Mouse (Mus musculus): ENCODE measurements around the gene Nrxn3. TPM values are rescaled to one million over a fixed set of nuclear protein-coding genes. Genes with fewer than 3 reads are reported as not detected.

Nrxn3 gene
- polyA plus RNA-seq, 1 experiment from 2014 or later, result 5.0 TPM

DNA sequence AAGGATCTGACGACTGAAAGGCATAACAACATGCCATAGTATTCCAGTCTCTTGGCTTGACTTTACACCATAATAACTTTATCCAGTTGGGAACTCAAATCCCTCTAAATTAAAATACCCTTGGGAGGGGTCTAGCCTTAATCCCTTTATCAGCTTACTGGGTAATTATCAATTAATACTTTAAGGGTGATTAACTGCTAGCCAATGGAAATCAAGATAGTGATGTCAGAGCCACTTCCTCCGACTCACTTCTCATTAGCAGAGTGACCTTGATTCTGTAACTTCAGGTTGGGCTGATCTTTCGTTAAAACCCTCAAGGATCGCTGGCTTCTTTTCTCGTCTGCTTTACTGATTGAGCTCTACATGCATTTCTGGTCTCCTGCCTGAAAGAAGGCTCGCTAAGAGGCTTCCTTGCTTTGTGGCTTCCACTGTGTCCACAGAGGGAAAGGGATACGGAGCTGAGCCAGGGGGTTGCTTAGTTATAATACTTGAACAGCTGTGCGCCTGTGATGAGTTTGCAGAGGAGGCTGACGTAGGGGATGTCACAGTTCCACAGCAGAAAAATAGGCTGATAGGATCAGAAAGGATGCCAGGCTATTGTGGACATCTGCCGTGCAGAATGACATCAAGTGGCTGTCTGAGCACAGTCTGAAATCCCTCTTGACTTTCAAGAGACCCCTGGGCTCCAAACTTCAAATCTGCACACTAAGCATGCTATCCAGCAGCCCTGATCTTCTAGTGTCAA is 352.0 kb downstream of the Nrxn3 start:
- H3K9ac ChIP-seq (ENCODE audit: low read length), result no peak overlapping the region
- no peaks in the 10 kb centered on the region for H3K4me1 ChIP-seq (replicated peaks; ENCODE audit: control insufficient read depth, insufficient read depth, low read length)
- WGBS, result 63% methylated on average over 10 of the region's 10 CpGs
- no peaks in the 10 kb centered on the region for H3K27me3 ChIP-seq (replicated peaks; ENCODE audit: control insufficient read depth, insufficient read depth, low read length)
- no peak overlapping the region for H3K4me3 ChIP-seq (ENCODE audit: low read depth, low read length)
- H3K4me2 ChIP-seq (ENCODE audit: low read length), result no peak overlapping the region
- ATAC-seq (replicated peaks; ENCODE audit: low FRiP score, low TSS enrichment, low read depth) (no peak), DNase-seq (ENCODE audit: low spot score) (no peak)
- H3K36me3 ChIP-seq (ENCODE audit: control insufficient read depth, insufficient read depth, low read length), result no peaks in the 10 kb centered on the region
- H3K27ac ChIP-seq (ENCODE audit: low read depth), result no peak overlapping the region
- H3K9me3 ChIP-seq (ENCODE audit: control insufficient read depth, low read length), result no peaks in the 10 kb centered on the region

DNA sequence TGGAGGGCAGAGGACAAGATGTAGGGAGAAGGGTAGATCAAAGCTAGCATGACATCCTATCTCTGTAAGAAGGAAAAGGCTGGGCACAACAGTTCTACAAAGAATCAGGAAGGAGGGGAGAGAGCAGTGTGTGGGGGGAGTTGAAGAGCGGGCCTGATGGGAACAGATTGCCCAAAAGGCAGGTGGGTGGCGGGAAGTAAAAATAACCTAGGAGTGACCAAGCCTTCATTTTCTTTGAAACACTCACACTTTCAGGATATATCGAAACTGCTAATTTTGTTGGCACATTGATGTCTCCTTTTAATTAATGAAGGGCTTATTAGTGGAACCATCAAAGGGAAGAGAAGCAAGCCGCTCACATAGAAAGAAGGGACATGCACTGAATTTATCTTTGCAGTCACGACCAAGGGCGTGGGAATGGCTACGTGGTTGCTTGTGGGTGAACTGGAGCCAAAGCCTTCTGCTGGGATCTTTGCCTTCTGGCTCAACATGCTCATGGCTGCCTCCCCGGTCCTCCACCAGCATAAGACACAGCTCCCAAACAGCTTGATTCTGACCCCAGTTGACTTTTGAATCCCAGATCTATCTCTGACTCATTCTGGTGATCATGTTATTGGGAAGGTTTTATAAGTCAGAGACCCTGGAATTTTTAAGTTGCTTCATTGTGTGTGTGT is 371.3 kb downstream of the Nrxn3 start:
- H3K4me3 ChIP-seq (ENCODE audit: low read depth, low read length), result no peak overlapping the region
- H3K4me2 ChIP-seq (ENCODE audit: low read length), result no peak overlapping the region
- H3K4me1 ChIP-seq (replicated peaks; ENCODE audit: control insufficient read depth, insufficient read depth, low read length), result no peaks in the 10 kb centered on the region
- no peak overlapping the region for H3K27ac ChIP-seq (ENCODE audit: low read depth)
- ATAC-seq (replicated peaks; ENCODE audit: low FRiP score, low TSS enrichment, low read depth) (no peak), DNase-seq (ENCODE audit: low spot score) (no peak)
- no peaks in the 10 kb centered on the region for H3K36me3 ChIP-seq (ENCODE audit: control insufficient read depth, insufficient read depth, low read length)
- no peaks in the 10 kb centered on the region for H3K9me3 ChIP-seq (ENCODE audit: control insufficient read depth, low read length)
- WGBS, result 89% methylated on average over 8 of the region's 8 CpGs
- H3K9ac ChIP-seq (ENCODE audit: low read length), result no peak overlapping the region
- no peaks in the 10 kb centered on the region for H3K27me3 ChIP-seq (replicated peaks; ENCODE audit: control insufficient read depth, insufficient read depth, low read length)

GRCm38 (mm10) chr12:89097561-89097960 is 374.9 kb downstream of the Nrxn3 start:
- 82% methylated on average over 2 of the region's 2 CpGs for WGBS
- Histone ChIP-seq H3K36me3 (ENCODE audit: control insufficient read depth, insufficient read depth, low read length) (no peaks in the 10 kb centered on the region), H3K9ac (ENCODE audit: low read length) (no peak overlapping the region), H3K4me1 (replicated peaks; ENCODE audit: control insufficient read depth, insufficient read depth, low read length) (no peaks in the 10 kb centered on the region), H3K27me3 (replicated peaks; ENCODE audit: control insufficient read depth, insufficient read depth, low read length) (no peaks in the 10 kb centered on the region), H3K4me2 (ENCODE audit: low read length) (no peak overlapping the region), H3K27ac (ENCODE audit: low read depth) (no peak overlapping the region), H3K9me3 (ENCODE audit: control insufficient read depth, low read length) (no peaks in the 10 kb centered on the region), H3K4me3 (ENCODE audit: low read depth, low read length) (no peak overlapping the region)
- no peak for ATAC-seq (replicated peaks; ENCODE audit: low FRiP score, low TSS enrichment, low read depth)
- DNase-seq (ENCODE audit: low spot score), result no peak

DNA sequence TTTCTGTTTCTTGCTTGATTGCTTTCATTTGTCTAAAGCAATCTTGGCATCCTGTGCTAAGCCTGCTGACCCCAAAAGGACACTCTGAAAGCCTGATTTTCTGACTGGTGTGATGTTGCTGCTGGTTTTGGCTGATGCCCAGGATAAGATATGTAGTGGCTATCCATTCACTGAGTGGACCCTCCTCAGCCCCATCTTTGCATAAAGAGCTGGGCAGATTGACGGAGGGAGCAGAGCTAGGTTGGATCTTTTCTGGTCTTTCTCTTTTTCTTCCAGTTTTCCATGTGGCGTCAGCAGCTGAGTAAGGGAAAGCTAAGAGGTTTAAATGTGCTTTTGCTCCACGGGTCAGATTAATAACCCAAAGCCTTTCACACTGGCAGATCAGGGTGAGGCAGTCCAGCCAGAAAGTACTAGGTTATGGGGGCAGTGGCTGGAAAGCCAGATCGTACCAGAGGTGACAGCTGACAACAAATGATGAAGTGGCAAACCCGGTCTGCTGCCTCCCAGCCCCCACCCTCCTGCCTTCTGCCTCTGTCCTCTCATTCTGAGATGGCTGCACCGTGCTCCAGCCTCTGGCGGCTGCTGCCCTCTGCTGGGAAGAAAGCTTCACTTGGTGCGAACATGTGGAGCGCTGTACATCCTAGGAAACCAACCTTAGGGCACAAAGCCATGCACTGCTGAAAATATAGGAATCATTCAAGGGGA is 383.5 kb downstream of the Nrxn3 start:
- H3K36me3 ChIP-seq (ENCODE audit: control insufficient read depth, insufficient read depth, low read length), result no peaks in the 10 kb centered on the region
- H3K27ac ChIP-seq (ENCODE audit: low read depth), result no peak overlapping the region
- 13% methylated on average over 9 of the region's 9 CpGs for WGBS
- no peaks in the 10 kb centered on the region for H3K27me3 ChIP-seq (replicated peaks; ENCODE audit: control insufficient read depth, insufficient read depth, low read length)
- H3K4me2 ChIP-seq (ENCODE audit: low read length), result peak overlapping the region; percentile 30
- H3K9ac ChIP-seq (ENCODE audit: low read length), result no peak overlapping the region
- DNase-seq (ENCODE audit: low spot score) (peak; percentile 80), ATAC-seq (replicated peaks; ENCODE audit: low FRiP score, low TSS enrichment, low read depth) (peak; percentile 76)
- H3K4me1 ChIP-seq (replicated peaks; ENCODE audit: control insufficient read depth, insufficient read depth, low read length), result no peaks in the 10 kb centered on the region
- no peak overlapping the region for H3K4me3 ChIP-seq (ENCODE audit: low read depth, low read length)
- no peaks in the 10 kb centered on the region for H3K9me3 ChIP-seq (ENCODE audit: control insufficient read depth, low read length)

DNA sequence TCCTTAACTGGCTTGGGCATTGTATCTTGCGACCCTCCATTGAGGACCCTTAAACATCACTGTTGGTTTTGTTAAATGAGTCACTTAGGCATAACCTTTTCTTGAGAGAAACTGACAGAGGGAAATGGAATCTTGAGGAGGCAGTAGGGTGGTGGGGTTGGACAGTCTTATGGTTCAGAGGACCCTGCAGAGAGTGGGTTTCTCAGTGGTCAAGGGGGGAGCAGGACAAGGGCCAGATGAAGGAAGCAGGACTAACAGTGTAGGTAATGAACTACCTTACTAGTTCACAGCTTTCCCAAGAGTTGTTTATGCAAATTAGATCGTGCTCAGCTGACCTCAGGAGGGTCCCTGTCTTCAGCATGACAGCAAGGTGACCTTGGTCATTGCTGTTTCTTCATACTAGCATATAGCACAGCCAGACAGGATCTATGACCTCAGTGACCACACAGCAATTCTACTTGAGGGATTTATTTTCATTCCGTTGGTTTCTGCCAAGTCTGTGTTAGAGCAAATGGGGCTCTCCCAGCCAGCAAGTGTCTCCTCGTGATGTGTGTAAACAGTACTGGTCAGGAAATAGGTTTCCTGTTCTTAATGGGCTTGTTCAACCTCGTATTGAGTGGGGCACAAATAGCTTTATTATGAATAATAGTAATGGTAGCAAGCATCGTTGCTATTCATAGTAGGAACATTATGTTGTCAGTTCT is 384.4 kb downstream of the Nrxn3 start:
- DNase-seq (ENCODE audit: low spot score), result no peak
- ATAC-seq (replicated peaks; ENCODE audit: low FRiP score, low TSS enrichment, low read depth), result no peak; the same call in 1 of the 2 replicates

DNA sequence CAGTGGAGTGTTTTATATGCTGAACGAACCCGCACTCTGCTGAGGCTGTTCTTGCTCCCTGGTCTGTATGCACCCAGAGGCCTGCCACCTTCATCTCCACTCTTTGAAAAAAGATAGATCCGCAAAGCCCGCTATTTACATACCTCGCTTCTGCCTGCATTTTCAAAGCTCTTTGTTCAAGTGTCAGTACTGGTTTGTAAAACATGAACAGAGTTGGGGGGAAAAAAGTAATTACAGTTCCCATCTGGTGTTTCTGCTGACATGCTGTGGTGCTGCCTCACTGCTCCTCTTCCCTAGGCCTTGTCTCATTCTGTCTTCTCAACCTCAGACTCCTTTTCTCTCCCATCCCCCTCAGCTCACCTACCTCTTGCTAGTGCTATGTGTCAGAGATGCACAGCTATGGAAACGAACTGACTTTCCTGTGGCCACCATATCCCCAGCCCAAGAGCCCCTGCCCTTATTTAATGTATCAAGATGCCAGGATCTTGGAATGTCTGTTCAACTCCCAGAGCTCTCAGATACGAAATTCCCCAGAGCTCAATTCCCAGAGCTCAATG is 387.2 kb downstream of the Nrxn3 start:
- no peak overlapping the region for H3K4me2 ChIP-seq (ENCODE audit: low read length)
- no peak overlapping the region for H3K4me3 ChIP-seq (ENCODE audit: low read depth, low read length)
- H3K9ac ChIP-seq (ENCODE audit: low read length), result no peak overlapping the region
- DNase-seq (ENCODE audit: low spot score), result no peak
- H3K4me1 ChIP-seq (replicated peaks; ENCODE audit: control insufficient read depth, insufficient read depth, low read length), result no peaks in the 10 kb centered on the region
- WGBS, result 67% methylated on average over 7 of the region's 7 CpGs
- H3K36me3 ChIP-seq (ENCODE audit: control insufficient read depth, insufficient read depth, low read length), result no peaks in the 10 kb centered on the region
- H3K9me3 ChIP-seq (ENCODE audit: control insufficient read depth, low read length), result no peaks in the 10 kb centered on the region
- no peak overlapping the region for H3K27ac ChIP-seq (ENCODE audit: low read depth)
- H3K27me3 ChIP-seq (replicated peaks; ENCODE audit: control insufficient read depth, insufficient read depth, low read length), result no peaks in the 10 kb centered on the region
- ATAC-seq (replicated peaks; ENCODE audit: low FRiP score, low TSS enrichment, low read depth), result no peak

More for the DNA sequence above, 384.4 kb downstream of the Nrxn3 start:
- Histone ChIP-seq H3K36me3 (ENCODE audit: control insufficient read depth, insufficient read depth, low read length) (no peaks in the 10 kb centered on the region), H3K27ac (ENCODE audit: low read depth) (no peak overlapping the region), H3K9me3 (ENCODE audit: control insufficient read depth, low read length) (no peaks in the 10 kb centered on the region), H3K27me3 (replicated peaks; ENCODE audit: control insufficient read depth, insufficient read depth, low read length) (no peaks in the 10 kb centered on the region), H3K9ac (ENCODE audit: low read length) (no peak overlapping the region), H3K4me3 (ENCODE audit: low read depth, low read length) (no peak overlapping the region), H3K4me1 (replicated peaks; ENCODE audit: control insufficient read depth, insufficient read depth, low read length) (no peaks in the 10 kb centered on the region), H3K4me2 (ENCODE audit: low read length) (no peak overlapping the region)
- WGBS, result 59% methylated on average over 6 of the region's 6 CpGs

DNA sequence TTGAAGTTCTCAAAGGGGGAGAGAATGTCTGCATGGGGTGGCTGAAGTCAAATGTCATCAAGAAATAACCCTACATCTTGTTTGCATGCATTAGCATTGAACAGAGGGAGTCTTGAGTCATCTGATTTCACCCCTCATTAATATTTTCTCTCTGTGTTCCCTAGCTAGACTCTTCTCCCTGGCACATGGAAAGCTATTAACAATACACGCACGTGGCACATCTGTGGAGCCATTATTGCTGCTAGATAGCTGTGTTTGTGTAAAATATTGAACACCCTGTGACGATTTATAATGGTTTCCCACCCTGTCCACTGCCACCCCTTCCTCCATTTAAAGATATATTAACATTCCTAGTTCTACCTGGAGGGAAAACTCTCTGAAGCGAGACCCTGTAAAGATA is 405.9 kb downstream of the Nrxn3 start:
- H3K27ac ChIP-seq (ENCODE audit: low read depth), result no peak overlapping the region
- no peaks in the 10 kb centered on the region for H3K4me1 ChIP-seq (replicated peaks; ENCODE audit: control insufficient read depth, insufficient read depth, low read length)
- H3K9me3 ChIP-seq (ENCODE audit: control insufficient read depth, low read length), result no peaks in the 10 kb centered on the region
- H3K9ac ChIP-seq (ENCODE audit: low read length), result no peak overlapping the region
- no peak overlapping the region for H3K4me3 ChIP-seq (ENCODE audit: low read depth, low read length)
- no peak overlapping the region for H3K4me2 ChIP-seq (ENCODE audit: low read length)
- H3K27me3 ChIP-seq (replicated peaks; ENCODE audit: control insufficient read depth, insufficient read depth, low read length), result no peaks in the 10 kb centered on the region
- H3K36me3 ChIP-seq (ENCODE audit: control insufficient read depth, insufficient read depth, low read length), result no peaks in the 10 kb centered on the region
- WGBS, result 68% methylated on average over 4 of the region's 4 CpGs
- no peak for ATAC-seq (replicated peaks; ENCODE audit: low FRiP score, low TSS enrichment, low read depth)
- no peak for DNase-seq (ENCODE audit: low spot score)

DNA sequence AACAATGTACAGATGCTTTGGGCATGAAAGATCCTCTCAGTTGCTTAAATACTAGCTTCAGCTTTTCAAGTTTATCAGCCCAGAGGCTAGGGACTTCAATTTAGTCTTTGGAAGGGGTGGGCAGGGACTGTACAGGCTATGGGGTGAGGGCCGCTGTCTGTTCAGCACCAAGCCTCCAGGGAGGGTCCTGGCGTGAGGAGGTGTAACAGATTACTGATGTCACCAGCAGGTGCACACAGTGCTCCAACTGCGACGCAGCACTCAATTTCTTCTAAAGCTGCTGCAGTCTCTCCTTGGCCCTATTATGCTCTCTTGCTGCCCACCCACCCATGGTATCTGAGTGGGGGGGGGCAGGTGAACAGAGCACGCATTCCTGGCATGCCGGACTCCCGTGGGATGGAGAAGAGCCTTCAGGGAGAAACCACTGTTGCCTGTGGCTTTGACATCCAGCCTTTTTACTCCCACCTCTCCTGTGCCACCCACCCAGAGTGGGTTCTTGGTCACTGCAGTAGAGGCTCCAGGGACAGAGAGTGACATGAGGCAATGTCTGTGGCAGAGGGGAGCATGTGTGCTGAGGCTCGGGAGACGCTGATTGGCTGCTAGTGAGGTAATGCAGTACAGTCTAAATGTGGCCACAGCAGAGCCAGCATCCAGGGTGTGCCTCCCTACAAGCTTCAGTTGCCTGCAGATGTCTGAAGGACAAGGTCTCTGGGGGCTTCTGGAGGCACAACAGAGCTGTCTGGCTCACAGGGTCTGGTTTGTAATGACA is 406.6 kb downstream of the Nrxn3 start:
- Histone ChIP-seq H3K4me3 (ENCODE audit: low read depth, low read length) (no peak overlapping the region), H3K27ac (ENCODE audit: low read depth) (no peak overlapping the region), H3K36me3 (ENCODE audit: control insufficient read depth, insufficient read depth, low read length) (no peaks in the 10 kb centered on the region), H3K9me3 (ENCODE audit: control insufficient read depth, low read length) (no peaks in the 10 kb centered on the region), H3K4me2 (ENCODE audit: low read length) (no peak overlapping the region), H3K27me3 (replicated peaks; ENCODE audit: control insufficient read depth, insufficient read depth, low read length) (no peaks in the 10 kb centered on the region), H3K9ac (ENCODE audit: low read length) (no peak overlapping the region), H3K4me1 (replicated peaks; ENCODE audit: control insufficient read depth, insufficient read depth, low read length) (no peaks in the 10 kb centered on the region)
- 50% methylated on average over 9 of the region's 9 CpGs for WGBS
- ATAC-seq (replicated peaks; ENCODE audit: low FRiP score, low TSS enrichment, low read depth), result no peak
- DNase-seq (ENCODE audit: low spot score), result no peak
